Mouse (Mus musculus) liver, postnatal 0 days (tissue): ENCODE measurements around the gene Mag.

ENCODE experiments used
- CTCF ChIP-seq: sonication (generic); IDR thresholded peaks from 2 replicates; pipeline ENCODE4 v1.5.1; 2016; ENCODE audit warnings: antibody characterized with exemption, low read depth
- EP300 ChIP-seq: IDR thresholded peaks from 2 replicates; pipeline ENCODE4 v1.6.1; 2016; ENCODE audit warnings: antibody characterized with exemption, low read depth, mild to moderate bottlenecking

- TF ChIP-seq CTCF (no peak), EP300 (no peak)
These were observed 38.8 kb upstream of the Mag start for GRCm38 (mm10) chr7:30953459-30953858.
